Mouse (Mus musculus) spleen, adult 2 months (tissue): Measurements from ENCODE around the gene Armc6.

ENCODE experiments used
- CTCF ChIP-seq: fragments of 200-500 bp; IDR thresholded peaks from 2 replicates; pipeline ENCODE4 v1.5.1; 2011; ENCODE audit warnings: mild to moderate bottlenecking, inconsistent platforms; ENCODE audit not compliant: insufficient read depth, insufficient read length, insufficient replicate concordance; ENCODE audit errors: extremely low read depth
- POLR2A ChIP-seq: fragments of 200-500 bp; IDR thresholded peaks from 2 replicates; pipeline ENCODE4 v1.6.1; 2011; ENCODE audit warnings: low read depth, low read length, inconsistent platforms

DNA sequence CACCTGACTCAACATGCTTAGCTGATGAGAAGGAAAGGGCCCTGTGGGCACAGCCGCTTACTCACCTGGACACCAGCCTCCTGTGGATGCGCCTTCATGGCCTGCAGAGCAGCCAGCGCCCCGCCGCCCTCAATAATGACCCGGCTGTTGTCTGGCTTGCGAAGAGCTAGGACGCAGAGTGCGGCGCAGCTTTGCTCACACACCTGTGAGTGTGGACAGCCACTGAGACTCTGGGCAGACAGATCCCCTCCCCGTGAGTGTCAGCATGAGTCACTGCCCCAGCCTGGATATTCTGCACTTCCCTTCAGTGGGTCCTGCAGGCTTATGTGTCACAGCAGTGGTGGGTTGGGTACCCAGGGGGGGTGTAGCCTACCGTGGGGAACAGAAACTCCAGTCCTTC, 12.2 kb downstream of the Armc6 start:
- TF ChIP-seq CTCF (no peak), POLR2A (no peak)
